Mouse (Mus musculus) intestine, postnatal 0 days (tissue): ENCODE data around the gene Rgs7bp. TPM values are rescaled to one million over a fixed set of nuclear protein-coding genes. Genes with fewer than 3 reads are reported as not detected.
"Not testable (repeated sequence)": the region's sequence is repeated elsewhere in the genome, so short reads cannot be mapped to it uniquely, and the experiment has no call there.

Experiments
- ATAC-seq: fragments of 200-750 bp; cut with Nextera tagmentation; 2 replicates; pipeline ENCODE4 v1.8.0; 2017; ENCODE audit warnings: mild to moderate bottlenecking, moderate TSS enrichment, moderate library complexity
- H3K27ac ChIP-seq: fragments of 300-500 bp; sonication (generic); 2 replicates; pipeline ENCODE4 v1.5.1; 2014; ENCODE audit warnings: mild to moderate bottlenecking, low read depth, low read length, moderate library complexity
- H3K27me3 ChIP-seq: fragments of 300-500 bp; sonication (generic); replicated peaks from 2 replicates; pipeline ENCODE4 v1.6.1; 2014; ENCODE audit warnings: low read length, mixed read lengths; ENCODE audit not compliant: control insufficient read depth, insufficient read depth
- H3K36me3 ChIP-seq: fragments of 300-500 bp; sonication (generic); 2 replicates; pipeline ENCODE4 v1.6.1; 2014; ENCODE audit warnings: mild to moderate bottlenecking, moderate library complexity; ENCODE audit not compliant: control insufficient read depth, insufficient read depth
- H3K4me1 ChIP-seq: fragments of 300-500 bp; sonication (generic); replicated peaks from 2 replicates; pipeline ENCODE4 v1.6.1; 2014; ENCODE audit warnings: antibody characterized with exemption, low read length, mixed read lengths; ENCODE audit not compliant: control insufficient read depth, insufficient read depth
- H3K4me2 ChIP-seq: fragments of 300-500 bp; sonication (generic); replicated peaks from 2 replicates; pipeline ENCODE4 v1.6.1; 2014; ENCODE audit warnings: low read depth, mild to moderate bottlenecking, moderate library complexity
- H3K4me3 ChIP-seq: fragments of 300-500 bp; sonication (generic); 2 replicates; pipeline ENCODE4 v1.5.1; 2014; ENCODE audit warnings: low read depth, low read length
- H3K9ac ChIP-seq: fragments of 300-500 bp; sonication (generic); 2 replicates; pipeline ENCODE4 v1.6.1; 2014; ENCODE audit warnings: mild to moderate bottlenecking, low read depth, low read length
- H3K9me3 ChIP-seq: fragments of 300-500 bp; sonication (generic); 2 replicates; pipeline ENCODE4 v1.6.1; 2016; ENCODE audit warnings: mixed run types; ENCODE audit not compliant: control insufficient read depth
- CTCF ChIP-seq: sonication (generic); IDR thresholded peaks from 2 replicates; pipeline ENCODE4 v1.5.1; 2016; ENCODE audit warnings: low read depth, mild to moderate bottlenecking, control low read depth, antibody characterized with exemption, moderate library complexity
- WGBS: fragments of 180-500 bp; shearing (Covaris S2); extraction: QIAGEN DNeasy Blood & Tissue Kit; methylation state at CpG from one replicate; pipeline ENCODE4 v1.1.7; 2014; 5-methylcytosine and 5-hydroxymethylcytosine counted together
- polyA plus RNA-seq: library from polyadenylated mRNA; unstranded; fragments of >200 nt; fragmentation: Nextera tagmentation; extraction: Ambion mirVana; gene quantifications from 2 replicates; pipeline ENCODE4 v1.2.1, GENCODE M21; 2015

Gene Rgs7bp
- polyA plus RNA-seq, 1 experiment from 2014 or later: 1.9 TPM

DNA sequence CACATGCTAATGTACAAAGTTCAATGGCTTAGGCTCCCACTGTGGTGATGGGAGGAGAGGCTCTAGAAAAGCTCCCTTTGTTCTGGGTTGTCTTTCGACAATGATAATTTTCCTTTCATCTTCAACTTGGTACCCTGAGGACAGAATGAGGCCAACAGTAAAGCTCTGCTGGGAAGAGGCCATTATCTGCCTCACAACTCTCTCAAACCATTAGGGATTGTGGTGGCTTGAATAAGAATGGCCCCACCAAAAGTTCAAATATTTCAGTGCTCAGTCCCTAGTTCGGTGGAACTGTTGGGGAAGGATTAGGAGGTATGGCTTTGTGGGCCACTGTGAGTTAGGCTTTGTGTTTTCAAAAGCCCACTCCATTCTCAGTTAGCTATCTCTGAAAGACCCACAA lies 138.6 kb downstream of the Rgs7bp start:
- WGBS: 94% methylated on average over 2 of the region's 2 CpGs
- Histone ChIP-seq H3K9ac (no peak overlapping the region), H3K4me3 (no peak overlapping the region), H3K9me3 (no peaks in the 10 kb centered on the region), H3K27me3 (no peaks in the 10 kb centered on the region), H3K4me2 (no peak overlapping the region), H3K27ac (no peak overlapping the region), H3K36me3 (no peaks in the 10 kb centered on the region), H3K4me1 (no peaks in the 10 kb centered on the region)
- TF ChIP-seq CTCF: no peak
- no peak for ATAC-seq

DNA sequence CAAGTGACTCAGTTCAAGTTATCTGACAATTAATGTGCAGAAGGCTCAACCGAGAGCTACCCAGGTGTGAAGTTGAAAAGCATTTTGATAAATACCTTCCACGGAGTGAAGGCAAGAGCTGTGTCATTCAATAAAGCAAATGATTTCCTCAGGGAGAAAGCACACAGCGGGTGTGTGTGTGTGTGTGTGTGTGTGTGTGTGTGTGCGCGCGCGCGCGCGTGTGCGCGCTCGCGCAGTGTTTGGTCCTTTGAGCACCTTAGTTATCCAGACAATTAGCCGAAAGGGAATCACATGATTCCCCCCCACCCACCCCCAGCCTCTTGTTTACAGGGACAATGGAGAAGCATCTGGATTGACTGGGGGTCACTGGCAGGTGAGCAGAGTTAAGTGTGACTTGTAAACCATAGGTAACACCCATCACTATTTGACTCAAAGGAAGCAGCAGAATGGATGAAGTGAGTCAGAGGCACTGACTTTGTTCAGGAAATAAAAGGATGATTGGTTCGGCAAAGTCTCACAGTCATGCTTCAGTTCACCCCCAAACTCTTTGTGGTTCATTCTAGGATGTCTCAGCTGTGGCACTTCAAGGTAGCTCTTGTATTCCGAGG lies 140.3 kb downstream of the Rgs7bp start:
- no peak for ATAC-seq
- H3K9ac ChIP-seq: no peak overlapping the region
- H3K9me3 ChIP-seq: no peaks in the 10 kb centered on the region
- H3K4me3 ChIP-seq: no peak overlapping the region
- H3K4me1 ChIP-seq: no peaks in the 10 kb centered on the region
- no peak overlapping the region for H3K4me2 ChIP-seq
- no peak for TF ChIP-seq CTCF
- 85% methylated on average over 17 of the region's 17 CpGs for WGBS
- no peak overlapping the region for H3K27ac ChIP-seq
- H3K27me3 ChIP-seq: no peaks in the 10 kb centered on the region
- H3K36me3 ChIP-seq: no peaks in the 10 kb centered on the region

DNA sequence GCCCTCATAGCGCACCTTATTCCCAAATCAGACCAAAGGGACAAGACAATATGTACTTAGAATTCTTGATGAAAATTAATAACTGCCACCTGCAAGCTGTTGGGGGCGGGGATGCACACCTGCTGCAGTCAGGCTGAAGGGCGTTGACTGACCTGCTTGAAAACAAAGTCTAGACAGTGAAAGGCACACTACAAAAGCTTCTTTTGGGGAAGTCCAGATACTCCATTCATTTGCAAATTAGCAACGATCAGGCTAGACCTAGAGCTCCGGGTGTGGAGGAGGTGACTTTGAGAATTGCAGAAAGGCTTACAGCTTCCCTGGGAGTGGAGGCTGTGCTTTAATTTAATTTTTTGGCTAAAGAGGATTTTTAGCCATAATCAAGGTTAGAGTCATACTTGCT lies 143.1 kb downstream of the Rgs7bp start:
- H3K4me2 ChIP-seq, H3K27ac ChIP-seq, H3K4me1 ChIP-seq, H3K27me3 ChIP-seq, H3K36me3 ChIP-seq, H3K9me3 ChIP-seq, ATAC-seq, H3K9ac ChIP-seq, H3K4me3 ChIP-seq: not testable (repeated sequence)
- WGBS: 87% methylated on average over 5 of the region's 5 CpGs

DNA sequence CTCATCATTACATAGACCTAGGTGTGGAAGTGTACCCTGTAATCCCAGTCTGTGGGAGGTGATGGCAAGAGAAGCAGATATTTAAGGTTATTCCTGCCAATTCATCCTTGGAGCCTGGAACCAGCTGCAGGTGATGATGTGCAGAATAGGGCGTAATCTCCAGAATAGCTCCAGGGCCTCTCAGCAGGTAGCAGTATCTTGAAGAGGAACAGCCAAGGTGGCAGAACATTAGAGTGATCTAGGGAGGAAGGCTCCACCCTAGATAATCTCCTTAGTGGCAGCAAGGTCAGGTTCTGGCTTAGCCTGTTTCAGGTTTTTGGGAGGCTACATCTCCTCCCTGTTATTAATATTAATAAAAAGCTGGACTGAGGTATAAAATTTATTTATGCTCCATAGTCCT lies 143.7 kb downstream of the Rgs7bp start:
- not testable (repeated sequence) for H3K27me3 ChIP-seq, H3K9me3 ChIP-seq, ATAC-seq, H3K9ac ChIP-seq, H3K4me1 ChIP-seq, H3K36me3 ChIP-seq, H3K4me3 ChIP-seq, H3K27ac ChIP-seq, H3K4me2 ChIP-seq
- 92% methylated on average over 1 of the region's 1 CpGs for WGBS

DNA sequence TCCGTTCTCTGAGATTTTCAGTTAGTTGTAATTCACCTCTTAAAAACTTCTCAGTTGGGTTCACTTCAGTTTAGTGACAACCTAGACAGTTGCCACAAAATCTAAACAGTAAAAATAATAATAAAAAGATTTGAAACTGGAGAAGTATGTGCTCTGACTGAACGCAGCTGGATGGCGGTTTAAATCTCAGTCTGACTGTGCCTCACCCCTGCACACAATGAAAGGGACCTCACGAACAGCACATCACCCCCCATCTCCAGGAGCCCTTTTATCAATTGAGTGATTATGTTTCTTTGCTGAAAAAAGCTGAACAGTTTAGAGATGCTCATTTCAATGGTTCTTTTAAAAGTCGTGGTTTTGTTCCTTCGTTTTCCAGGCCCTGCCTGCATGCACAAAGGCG lies 146.0 kb downstream of the Rgs7bp start:
- no peak overlapping the region for H3K9ac ChIP-seq
- no peak overlapping the region for H3K4me3 ChIP-seq
- H3K36me3 ChIP-seq: no peaks in the 10 kb centered on the region
- no peaks in the 10 kb centered on the region for H3K9me3 ChIP-seq
- no peaks in the 10 kb centered on the region for H3K4me1 ChIP-seq
- no peaks in the 10 kb centered on the region for H3K27me3 ChIP-seq
- ATAC-seq: no peak
- WGBS: 69% methylated on average over 7 of the region's 7 CpGs
- H3K27ac ChIP-seq: no peak overlapping the region
- no peak overlapping the region for H3K4me2 ChIP-seq
- no peak for TF ChIP-seq CTCF

Other genes starting within 250 kb of the Rgs7bp start
- gene Cwc27, start 237.8 kb downstream of the Rgs7bp start, polyA plus RNA-seq: 15.6 and 16.2 TPM in 2 replicates
- gene Shisal2b, start 191.0 kb downstream of the Rgs7bp start, polyA plus RNA-seq: 0.25 and 0.67 TPM in 2 replicates
- gene 4933425L06Rik, start 27.2 kb upstream of the Rgs7bp start, polyA plus RNA-seq: not detected in 2 replicates
- gene Rnf180, start 239.9 kb upstream of the Rgs7bp start, polyA plus RNA-seq: 1.3 TPM in 2 replicates